Mouse (Mus musculus): ENCODE data around the gene Btbd9.
A peak's percentile ranks its signal among the peaks of the same experiment; 100 is the strongest.

Btbd9 gene

DNA sequence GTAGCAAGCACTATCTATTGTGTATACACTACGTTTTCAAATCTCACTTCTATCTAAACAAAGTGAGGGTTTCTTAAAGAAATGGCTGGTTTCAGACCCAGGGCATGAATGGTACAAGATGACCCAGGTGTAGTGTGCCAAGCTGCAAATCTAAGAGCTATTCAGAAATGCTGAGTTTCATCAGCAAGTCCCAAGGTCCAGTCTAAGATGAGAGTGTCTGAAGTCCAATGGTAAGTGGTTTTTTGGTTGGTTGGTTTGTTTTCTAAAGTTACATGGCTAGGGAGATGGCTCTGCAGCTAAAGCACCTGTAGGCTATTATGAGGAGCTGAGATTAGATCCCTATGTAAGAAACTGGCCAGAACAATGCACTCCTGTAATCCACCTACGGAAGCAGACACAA, 246.8 kb downstream of the Btbd9 start:
- no peak for DNase-seq

DNA sequence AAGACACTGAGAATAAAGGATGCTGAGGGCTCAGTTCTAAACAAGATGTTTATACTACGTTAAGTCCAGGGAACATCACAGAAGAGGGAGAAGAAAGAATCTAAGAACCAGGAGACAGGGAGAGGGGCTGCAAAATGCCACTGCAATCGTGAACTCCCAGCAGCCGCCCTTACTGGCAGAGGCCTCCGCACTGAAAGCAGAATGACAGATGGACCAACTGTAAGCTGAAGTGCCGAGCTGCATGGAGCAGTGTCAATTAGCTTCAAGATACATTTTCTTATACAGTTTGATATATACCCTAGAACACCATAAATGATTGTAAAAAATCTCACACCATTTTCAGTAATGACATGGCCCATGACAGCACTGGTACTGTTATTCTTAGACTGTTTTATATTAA, 247.4 kb downstream of the Btbd9 start:
- DNase-seq, result peak; percentile 63

DNA sequence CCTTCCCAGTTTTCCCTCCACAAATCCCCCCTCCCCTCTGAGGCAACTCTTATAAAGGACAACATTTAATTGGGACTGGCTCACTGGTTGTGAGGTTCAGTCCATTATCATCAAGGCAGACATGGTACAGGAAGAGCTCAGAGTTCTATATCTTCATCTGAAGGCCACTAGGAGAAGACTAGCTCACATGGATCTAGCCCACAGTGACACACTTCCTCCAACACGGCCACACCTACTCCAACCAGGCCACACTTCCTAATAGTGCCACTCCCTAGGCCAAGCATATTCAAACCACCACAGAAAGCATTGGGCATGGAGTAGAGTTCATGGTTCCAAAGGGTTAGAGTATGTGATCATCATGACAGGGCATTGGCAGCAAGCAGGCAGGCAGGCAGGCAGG, 249.4 kb downstream of the Btbd9 start:
- no peak for DNase-seq

DNA sequence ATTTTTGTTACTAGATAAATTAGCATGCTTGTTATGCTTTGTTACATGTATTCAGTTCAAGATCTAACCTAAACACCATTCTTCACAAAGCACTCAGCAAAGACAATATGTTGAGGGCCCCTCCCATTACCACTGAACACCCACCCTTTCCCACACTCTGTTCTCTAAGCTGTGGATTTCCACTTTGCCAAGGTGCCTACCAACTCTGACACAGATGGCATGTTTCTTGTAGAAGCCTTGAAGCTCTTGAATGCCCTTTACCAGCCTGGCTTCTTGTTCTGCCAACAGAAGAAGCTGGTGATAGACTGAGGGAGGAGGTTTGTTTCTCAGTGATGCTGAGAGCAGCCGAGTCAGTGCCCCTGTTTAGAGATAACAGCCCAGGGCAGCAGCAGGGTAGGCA, 256.0 kb downstream of the Btbd9 start:
- no peak for DNase-seq

DNA sequence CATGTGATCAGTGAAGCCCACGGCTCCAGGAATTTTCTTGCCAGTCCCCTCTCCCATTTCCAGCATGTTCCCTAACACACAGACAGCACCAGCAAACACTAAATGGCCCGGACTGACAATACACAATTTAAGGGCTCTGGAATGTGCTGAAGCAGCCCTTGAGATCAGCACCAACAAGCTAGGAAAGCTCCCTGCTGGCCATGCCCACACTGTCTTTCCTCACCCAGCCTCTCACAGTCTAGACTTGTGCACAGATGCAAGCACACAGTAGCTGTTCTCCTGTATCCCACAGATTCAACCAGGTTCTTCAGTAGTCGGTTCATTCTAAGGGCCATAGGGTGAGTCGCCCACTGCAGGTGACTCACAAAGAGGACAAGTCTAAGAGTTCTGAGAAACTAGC, 263.6 kb downstream of the Btbd9 start:
- DNase-seq, result no peak

DNA sequence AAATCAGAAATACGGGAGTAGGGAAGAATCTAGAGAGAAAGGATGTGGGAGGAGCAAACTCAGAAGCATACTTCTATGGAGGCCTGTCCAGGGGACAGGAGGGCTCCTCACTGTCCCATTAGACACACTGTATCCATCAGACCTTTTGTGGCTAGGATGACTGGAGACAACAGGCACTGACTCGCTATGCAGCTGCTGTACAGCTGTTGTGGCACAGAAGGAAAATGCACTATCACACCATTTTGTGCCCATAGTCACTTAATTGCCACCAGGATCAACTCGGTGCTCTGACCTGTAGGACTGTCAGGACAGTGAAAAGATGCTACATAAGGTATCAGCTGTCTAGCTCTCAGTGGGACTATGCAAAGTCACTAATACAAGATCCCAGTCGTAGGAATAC, 266.7 kb downstream of the Btbd9 start:
- DNase-seq, result no peak

DNA sequence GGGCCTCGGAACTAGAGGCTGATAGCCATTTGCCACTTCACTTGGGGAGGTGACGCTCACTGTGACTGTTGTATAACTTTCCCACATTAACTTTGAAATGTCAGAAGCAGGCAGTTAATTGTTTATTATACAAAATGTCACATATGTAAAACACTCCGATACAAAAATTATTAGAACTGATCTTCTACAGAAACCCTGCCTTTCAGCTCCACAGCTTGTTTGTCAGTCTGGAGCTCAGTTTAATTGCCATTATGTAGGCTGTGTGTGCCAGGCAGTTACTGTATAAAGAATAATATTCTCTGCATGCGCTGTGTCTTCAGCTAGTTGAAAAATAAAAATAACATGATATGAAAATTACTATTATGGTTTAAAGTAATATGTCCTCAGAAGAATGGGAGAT, 267.4 kb downstream of the Btbd9 start:
- DNase-seq, result no peak

DNA sequence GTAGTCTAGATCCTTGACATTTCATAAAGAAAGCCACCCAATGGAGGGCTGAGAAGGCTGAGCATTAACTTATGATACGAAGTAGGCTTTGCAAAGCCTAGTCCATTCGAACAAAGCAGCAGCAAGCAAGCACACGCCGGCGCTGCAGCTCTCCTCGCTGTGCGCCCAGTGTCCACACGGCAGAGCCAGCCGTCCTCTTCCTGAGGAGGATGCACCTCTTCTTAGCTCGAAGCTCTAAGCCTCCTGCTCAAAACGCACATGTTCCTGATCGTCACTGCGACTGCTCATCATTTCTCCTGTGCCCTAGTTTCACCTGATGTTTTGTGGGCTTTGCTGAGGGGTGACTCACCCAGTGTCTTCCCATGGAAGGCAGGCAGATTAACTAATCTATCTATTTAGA, 268.0 kb downstream of the Btbd9 start:
- peak; percentile 53 for DNase-seq

DNA sequence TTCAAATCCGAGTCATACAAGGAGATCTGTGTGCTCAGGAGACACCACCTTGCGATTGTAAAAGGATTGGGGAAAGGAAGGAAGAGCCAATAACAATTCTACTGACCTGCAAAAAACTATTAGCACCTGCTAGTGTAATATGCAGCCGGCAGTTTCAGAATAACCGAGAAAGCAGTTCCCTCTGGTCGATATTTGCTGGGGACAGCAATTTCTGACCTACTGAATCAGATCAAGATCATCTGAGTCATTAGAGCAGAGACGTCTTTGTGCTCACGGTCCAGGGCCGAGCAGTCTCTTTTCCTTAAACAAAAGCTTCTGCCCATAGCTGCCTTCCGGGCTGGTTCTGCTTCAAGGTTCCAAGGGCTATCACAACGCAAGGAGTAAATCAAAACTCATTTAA, 269.1 kb downstream of the Btbd9 start:
- DNase-seq, result no peak

DNA sequence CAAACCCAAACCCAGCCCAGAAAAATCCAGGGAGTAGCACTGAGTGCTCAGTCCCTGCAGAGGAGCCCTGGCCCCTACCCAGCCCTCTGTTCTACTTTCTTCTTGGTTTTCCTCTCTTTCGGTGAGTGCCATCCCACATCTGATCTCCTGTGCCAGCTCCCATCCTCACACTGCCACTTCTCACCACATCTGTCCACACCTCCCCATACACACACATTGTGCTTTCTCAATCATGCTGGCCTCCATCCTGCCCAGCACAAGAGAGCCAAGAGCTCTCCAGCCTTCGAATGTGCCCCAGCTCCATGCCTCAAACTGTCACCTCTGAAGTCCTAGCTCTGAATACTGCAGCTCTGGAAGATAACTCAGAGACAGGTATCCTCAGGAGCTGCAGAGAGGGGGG, 271.5 kb downstream of the Btbd9 start:
- DNase-seq, result peak; percentile 74

DNA sequence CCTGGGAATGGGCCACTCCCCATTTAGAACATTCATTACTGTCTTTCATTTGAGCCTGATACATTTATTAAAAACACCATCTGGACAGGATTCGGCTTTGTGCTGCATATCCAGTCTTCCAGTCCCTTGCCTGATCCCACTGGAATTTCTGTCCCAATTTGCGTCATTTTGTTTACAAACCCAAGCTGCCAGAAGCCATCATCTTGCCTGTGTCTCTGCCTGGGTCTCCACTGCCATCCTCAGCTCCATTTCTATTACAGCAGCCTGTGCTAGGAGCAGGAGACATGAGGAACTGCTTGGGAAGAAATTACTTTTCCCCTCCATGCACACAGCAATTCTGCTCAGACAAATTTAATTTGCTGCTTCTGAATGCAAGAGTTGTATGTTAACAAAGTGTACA, 274.9 kb downstream of the Btbd9 start:
- DNase-seq, result no peak

DNA sequence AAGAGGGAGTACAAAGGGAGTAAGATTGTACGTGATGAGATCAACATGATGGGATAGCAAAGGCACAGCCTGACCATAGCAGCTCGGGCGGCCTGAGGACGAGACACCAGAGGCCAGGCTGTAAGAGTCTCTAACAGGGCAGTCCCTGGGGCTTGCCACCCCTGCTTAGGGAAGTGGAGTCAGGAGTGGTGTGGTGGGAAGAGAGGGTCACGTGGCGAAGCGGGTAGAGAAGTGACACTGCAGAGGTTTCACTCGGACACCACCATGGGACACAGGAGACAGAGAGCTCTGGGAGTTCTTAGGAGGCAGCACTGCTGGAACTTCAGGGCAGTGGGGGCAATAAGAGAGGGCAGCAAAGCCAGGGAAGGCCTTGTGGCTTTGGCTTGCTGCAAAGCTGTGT, 278.9 kb downstream of the Btbd9 start:
- no peak for DNase-seq

DNA sequence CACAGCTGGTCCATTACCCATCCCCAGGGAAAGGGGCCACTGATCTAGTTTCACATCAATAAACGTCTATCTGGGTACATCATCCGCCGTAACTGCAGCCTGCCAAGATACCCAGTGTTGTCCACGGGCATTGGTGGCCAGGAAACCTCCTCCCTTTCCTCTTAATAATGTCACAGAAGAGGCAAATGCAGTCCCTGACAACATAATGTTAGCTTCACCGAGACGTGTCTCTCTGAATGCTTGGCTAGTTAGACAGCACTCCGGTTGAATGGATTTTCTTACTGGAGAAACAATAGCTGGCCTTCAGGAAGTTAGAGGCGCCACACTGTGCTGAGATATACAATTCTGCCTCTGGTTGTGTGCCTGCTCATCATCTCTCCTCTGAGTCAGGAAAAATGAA, 280.2 kb downstream of the Btbd9 start:
- DNase-seq, result no peak

DNA sequence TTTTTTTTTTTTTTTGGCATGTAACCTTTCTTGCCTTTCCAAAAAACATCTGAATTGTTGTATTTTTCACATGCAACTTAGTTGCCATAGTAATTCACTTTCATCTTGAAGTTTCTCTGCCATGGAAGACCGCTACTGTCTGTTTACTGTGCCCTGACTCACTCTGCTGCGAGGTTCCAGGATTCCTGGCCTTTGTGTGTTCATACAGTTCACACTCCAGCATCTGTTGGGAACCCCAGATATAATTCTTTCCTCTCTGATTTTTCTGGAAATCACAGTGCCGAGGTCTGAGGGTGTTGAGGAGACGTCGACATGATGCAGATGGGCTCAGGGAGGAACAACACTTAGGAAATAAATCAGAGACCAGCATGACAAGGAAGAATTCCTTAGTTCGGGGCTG, 283.6 kb downstream of the Btbd9 start:
- DNase-seq, result no peak

DNA sequence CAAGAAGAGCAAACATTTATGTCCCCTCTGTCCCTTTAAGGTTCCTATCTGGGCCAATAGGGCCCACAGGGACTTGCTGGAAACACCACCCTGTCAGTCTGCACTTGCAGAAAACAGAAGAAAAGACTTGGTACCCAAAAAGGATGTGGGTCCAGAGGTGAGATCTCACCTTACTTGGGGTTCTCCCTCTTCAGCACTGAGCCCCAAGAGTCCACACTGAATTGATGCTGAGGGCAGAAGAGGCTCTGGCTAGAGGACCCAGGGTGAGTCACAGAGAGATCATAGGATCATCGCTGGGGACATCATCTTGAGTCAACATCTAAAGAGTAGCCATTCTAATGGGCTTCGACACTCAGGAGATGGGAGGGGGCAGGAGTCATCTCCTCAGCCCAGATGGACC, 290.6 kb downstream of the Btbd9 start:
- no peak for DNase-seq

DNA sequence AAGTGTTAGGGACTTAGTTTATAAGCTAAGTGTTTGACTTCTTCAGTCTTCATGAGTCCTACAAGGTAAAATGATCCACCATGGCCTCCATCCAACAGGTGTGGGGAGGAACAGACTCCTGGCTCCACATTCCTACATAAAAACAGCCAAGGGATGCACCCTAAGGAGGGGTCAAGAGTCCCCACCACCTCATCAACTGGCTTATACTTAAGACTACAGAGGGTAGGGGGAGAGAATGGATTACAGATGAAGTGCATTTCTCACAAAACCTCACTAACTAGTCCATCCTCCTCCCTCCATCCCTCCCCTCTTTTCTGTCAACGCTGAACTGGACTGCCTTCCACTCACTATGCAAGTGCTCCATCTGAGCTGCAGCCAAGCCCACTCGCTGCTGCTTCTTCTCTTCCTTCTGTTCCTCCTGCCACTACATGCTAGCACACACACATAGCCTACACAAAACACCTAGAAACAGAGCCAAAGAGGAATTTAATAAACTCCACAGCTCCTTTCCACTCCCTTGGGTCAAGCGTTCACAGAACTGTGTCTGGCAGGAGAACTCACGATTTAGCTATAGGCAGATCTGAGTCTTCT, 292.7 kb downstream of the Btbd9 start:
- no peak for DNase-seq

DNA sequence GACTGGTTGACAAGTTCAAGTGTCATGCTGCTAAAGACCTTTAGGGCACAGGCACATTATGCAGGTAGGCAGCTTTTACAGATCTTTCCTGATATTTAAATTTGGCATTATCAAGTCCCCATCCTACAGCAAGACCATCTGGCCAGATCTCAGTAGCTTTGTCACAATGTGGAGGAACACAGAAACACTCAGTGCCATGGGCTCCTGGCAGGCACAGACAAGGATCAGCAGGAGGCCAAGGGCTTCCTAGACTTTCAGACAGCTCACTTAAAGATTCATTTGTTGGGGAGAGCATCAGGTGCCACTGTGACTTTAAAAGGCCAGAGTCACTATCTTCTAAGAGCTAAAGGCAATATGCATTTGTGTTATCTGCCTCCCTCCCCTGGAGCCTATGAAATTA, 293.3 kb downstream of the Btbd9 start:
- no peak for DNase-seq

DNA sequence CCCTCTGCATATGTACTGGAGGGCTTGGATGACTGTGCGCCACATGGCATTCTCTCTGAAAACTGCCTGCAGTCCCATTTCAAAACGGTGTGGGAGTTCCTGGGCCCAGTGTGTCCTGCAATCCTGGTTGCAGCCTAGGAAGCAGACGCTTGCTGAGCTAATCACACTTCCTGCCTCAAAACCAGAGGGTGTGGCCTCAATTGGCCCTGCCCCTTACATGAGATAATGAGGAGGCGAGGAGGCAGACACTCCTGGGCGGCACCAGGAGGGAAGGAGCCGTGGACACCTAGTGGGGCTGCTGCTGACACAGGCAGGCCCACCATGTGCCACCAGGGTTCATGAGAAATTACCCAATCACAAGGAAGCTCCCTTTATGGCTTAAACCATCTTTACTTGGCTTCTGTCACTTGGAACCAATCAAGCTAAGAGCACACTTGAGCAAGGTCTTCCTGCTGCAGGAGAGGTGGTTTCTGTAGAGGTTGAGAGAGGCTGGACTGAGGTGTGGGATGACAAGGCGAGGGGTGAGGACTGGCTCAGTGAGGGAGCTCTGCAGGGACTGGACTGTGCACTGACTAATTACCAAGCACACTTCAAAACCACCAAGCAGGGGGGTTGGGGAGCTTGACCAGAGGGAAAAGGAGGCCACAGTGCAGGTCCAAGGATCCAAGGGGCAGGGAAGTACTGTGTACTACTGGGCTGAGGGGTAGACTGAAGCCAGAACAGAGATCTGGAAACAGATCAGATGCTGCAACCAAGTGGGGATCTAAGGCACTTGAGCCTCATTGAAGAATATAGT, 295.8 kb downstream of the Btbd9 start:
- DNase-seq, result no peak

DNA sequence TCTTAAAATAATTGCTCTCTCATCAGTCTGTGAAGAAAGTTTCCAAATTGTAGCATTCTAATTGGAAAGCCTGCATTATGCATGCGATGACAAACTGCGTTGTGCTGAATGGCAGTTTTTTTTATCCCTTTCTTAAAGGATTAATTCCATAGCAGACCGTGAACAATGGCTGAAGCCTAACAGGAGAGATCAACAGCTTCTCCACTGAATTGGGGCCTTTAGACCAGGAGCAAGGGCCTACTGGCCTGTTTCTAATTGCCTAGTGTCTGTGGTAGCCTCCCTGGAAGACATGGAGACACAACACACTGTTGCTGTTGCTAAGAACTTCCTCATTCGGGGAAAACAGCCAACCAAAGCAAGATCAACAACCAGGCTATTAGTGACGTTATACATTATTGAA, 296.6 kb downstream of the Btbd9 start:
- DNase-seq, result no peak

DNA sequence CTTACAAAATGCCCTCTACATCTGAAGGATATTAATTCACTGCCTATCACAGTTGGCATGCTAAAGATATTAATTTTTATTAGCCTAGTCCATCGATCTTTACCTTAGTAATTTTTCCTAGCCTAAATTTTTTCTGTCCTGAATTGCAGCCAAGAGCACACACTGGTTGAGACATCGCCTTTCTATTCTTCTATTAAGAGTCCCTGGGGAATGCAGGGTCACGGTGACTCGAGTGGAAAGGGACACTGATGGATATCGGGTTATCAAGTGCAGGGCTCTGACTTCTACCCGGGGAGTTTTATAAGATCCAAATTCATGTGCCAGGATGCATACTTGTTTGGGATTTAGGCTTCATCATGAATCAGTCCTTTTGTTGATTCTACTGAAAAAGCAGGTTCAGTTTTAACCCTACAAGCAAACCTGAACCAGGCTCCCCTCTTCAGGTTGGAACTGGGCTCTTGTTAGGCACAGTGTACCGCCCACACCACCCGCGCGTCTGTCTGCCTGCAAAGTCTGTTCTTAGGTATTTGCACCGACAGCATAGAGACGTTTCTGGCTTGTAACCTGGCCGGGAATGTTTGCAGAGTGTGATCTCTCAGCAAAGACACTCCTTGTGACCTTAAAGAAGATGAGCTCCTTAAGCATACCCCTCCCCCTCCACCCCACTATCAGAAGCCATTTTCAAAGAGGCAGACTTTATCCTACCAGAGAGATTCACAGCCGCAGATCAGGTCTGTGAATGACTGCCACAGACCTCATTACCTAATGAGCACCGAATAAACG, 297.5 kb downstream of the Btbd9 start:
- no peak for DNase-seq

DNA sequence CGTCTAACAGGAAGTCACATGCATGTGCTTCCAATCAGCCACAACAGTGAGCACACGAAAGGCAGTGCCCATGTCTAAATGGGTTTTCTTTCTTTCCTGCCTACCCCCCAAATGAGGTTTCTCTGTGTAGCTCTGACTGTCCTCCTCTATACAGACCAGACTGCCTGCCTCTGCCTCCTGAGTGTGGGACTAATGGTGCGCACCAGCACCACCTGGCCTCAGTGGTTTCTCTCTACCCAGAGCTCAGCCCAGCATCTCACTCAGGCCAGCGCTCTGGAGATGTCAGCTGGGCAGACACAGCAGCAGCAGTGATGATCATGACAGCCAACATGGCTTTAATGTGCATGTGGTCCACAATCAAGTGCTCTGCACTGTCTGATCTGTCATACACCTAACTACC, 299.8 kb downstream of the Btbd9 start:
- DNase-seq, result no peak

DNA sequence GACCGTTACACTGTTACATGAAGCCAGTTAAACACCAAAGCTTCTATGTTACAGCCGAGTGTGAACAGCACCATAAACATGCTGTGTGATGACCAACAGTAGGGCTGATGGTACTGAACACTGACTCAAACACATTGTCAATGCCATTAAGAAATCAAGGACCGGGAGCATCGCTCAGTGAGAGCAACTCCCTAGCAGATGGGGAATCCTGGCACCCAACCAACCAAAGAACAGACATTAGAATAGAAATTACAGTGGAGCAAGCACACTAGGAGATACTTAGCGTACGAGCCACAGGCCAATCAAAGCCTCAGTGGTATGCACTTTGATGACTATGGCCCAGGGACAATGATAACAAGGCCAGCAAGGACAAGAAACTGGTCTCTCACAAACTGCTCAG, 303.5 kb downstream of the Btbd9 start:
- no peak for DNase-seq

DNA sequence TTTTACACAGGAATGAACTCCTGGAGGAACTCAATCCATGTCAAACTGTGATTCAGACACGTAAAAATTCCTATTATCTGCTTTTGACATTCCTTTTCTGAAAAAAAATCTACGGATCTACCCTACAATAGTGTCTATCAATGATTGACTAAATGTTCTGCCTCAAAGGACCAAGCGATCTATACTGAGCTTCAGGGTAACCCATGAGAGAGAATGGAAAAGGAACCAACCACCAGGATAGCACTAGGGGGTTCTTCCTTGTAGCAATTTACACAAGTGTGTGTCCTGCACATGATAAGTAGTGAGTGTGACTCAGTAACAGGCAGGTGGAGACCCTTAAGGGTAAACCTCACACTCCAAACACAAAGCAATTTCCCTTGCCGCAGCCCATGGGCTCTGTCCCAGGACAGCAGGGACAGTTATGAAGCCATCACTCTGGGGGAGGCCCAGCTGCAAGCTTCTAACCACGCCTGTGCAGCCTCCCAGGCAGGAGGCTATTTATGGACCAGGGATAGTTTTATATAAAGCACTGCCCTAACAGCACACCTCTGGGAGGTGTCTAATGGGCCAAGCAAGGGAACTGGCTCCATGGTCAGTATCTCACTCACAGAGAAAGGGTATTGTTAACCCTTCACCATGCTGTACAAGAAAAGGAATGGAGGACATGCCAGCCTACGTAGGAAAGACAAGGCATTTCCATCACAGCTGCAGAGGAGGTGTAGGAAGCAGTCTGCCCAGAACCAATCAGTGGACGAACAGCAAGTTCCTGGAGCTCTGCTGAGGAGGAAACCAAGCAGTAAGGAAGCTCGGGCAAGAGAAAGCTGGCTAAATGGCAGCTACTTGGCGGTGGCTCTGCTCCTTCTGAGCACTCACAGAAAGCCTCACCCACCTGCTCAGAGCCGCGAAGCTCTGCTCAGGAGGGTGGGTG, 306.9 kb downstream of the Btbd9 start:
- DNase-seq, result no peak

All from heart, adult 11 months (tissue).